In the genomic region with DNA sequence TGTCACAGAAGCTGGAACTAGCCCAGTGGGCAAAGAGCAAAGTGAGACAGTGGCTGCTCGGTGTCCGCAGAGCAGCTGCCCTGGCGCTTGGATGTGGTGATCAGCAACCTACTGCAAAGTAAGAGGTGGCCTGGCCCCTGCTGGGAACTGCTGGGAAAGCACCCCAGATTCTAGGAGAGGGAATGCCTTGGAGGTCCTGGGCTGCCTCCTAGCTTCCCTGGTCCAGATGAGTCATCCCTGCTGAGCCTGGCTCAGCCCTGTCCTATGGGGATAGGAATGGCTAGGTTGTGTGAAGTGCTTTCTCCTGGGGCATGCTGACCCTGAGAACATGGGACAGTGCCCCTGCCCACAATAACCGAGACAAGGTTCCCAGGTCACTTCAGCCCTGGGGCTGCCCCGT, we compare ENCODE assay signal across 8 mouse cellular contexts.
A peak's percentile ranks its signal among the peaks of the same experiment; 100 is the strongest.
DNase-seq lines count a peak whose midpoint lies in the region; ATAC-seq lines count a peak whose summit lies in the region.

No protein-coding gene starts in this region.

- H3K9me3 ChIP-seq in heart, embryonic 16.5 days (replicated peaks; ENCODE audit: control insufficient read depth, low read length) = no peaks in the 10 kb centered on the region
- H3K9me3 ChIP-seq in limb, embryonic 15.5 days = no peaks in the 10 kb centered on the region

- DNase-seq in embryo, embryonic 11 days = peak; percentile 33
- no peak for DNase-seq in embryo, embryonic 9.5 days (ENCODE audit: extremely low spot score)
- DNase-seq in adrenal gland, postnatal 25 days = peak; percentile 29
- no peak for DNase-seq in MN1 (ENCODE audit: low spot score)
- DNase-seq in cerebellum, adult 8-10 months = no peak
- no peak for DNase-seq in left cerebral cortex, postnatal 36 days (ENCODE audit: low spot score in 2 of 2)

- H3K9ac ChIP-seq in heart, embryonic 16.5 days (ENCODE audit: low read length) = no peak overlapping the region
- H3K9ac ChIP-seq in limb, embryonic 15.5 days = no peak overlapping the region

- 55% methylated on average over 5 of the region's 5 CpGs for WGBS in heart, embryonic 16.5 days
- WGBS in limb, embryonic 15.5 days = 74% methylated on average over 5 of the region's 5 CpGs

- H3K4me1 ChIP-seq in heart, embryonic 16.5 days (ENCODE audit: control insufficient read depth, insufficient read depth, low read length) = peaks cover 20% of the 10 kb centered on the region
- H3K4me1 ChIP-seq in limb, embryonic 15.5 days = peaks cover 58% of the 10 kb centered on the region

- ATAC-seq in heart, embryonic 16.5 days (replicated peaks; ENCODE audit: extremely low read depth, insufficient read depth, low FRiP score) = peak; percentile 71
- ATAC-seq in limb, embryonic 15.5 days (ENCODE audit: insufficient number of reproducible peaks, low FRiP score, low TSS enrichment, low read depth) = peak; percentile 38; the same call in 1 of the 2 replicates

- no peak overlapping the region for H3K4me3 ChIP-seq in heart, embryonic 16.5 days (ENCODE audit: low read length)
- no peak overlapping the region for H3K4me3 ChIP-seq in limb, embryonic 15.5 days

- peaks cover 13% of the 10 kb centered on the region; the same call in 1 of the 2 replicates for H3K27me3 ChIP-seq in heart, embryonic 16.5 days (ENCODE audit: control insufficient read depth, insufficient read depth, low read length)
- H3K27me3 ChIP-seq in limb, embryonic 15.5 days = peaks cover 11% of the 10 kb centered on the region; the same call in 1 of the 2 replicates

- no peak overlapping the region for H3K4me2 ChIP-seq in heart, embryonic 16.5 days (ENCODE audit: low read depth, low read length)
- no peak overlapping the region for H3K4me2 ChIP-seq in limb, embryonic 15.5 days

- no peak overlapping the region for H3K27ac ChIP-seq in heart, embryonic 16.5 days (ENCODE audit: low read length)
- H3K27ac ChIP-seq in limb, embryonic 15.5 days = peak overlapping the region; percentile 24; the same call in 1 of the 2 replicates

- H3K36me3 ChIP-seq in heart, embryonic 16.5 days (ENCODE audit: control insufficient read depth, insufficient read depth) = no peaks in the 10 kb centered on the region
- no peaks in the 10 kb centered on the region for H3K36me3 ChIP-seq in limb, embryonic 15.5 days

- intact Hi-C loops in left cerebral cortex, postnatal 36 days (cut with DNase I) = no loop called here

Comparison
In these comparisons a context has a peak if more than half of its experiments do, and no peak if none do; other contexts are left out.
1. DNase-seq: peak in embryo, embryonic 11 days (single experiment) and adrenal gland, postnatal 25 days (single experiment); none in embryo, embryonic 9.5 days (single experiment), MN1 (single experiment), cerebellum, adult 8-10 months (single experiment) and left cerebral cortex, postnatal 36 days (0 of 2).